Mouse (Mus musculus) embryonic facial prominence, embryonic 11.5 days (tissue): Measurements from ENCODE around the gene Mmp28. TPM values are rescaled to one million over a fixed set of nuclear protein-coding genes. Genes with fewer than 3 reads are reported as not detected.

Source experiments
- ATAC-seq: fragments of 200-750 bp; cut with Nextera tagmentation; replicated peaks from 2 replicates; pipeline ENCODE4 v1.8.0; 2017; ENCODE audit warnings: low read depth; ENCODE audit not compliant: insufficient number of reproducible peaks, low FRiP score, low TSS enrichment
- DNase-seq: peaks from one replicate; pipeline ENCODE4 v3.0.0-alpha.2; 2015; ENCODE audit warnings: low spot score
- H3K27ac ChIP-seq: fragments of 300-500 bp; sonication (generic); replicated peaks from 2 replicates; pipeline ENCODE4 v1.5.1; 2014; ENCODE audit warnings: mild to moderate bottlenecking, low read depth, low read length, control low read depth
- H3K27me3 ChIP-seq: fragments of 300-500 bp; sonication (generic); 2 replicates; pipeline ENCODE4 v1.6.1; 2014; ENCODE audit warnings: mild to moderate bottlenecking, low read length, moderate library complexity, mixed read lengths; ENCODE audit not compliant: control insufficient read depth, insufficient read depth
- H3K36me3 ChIP-seq: fragments of 300-500 bp; sonication (generic); replicated peaks from 2 replicates; pipeline ENCODE4 v1.6.1; 2014; ENCODE audit warnings: low read depth, mild to moderate bottlenecking, low read length, moderate library complexity, mixed read lengths; ENCODE audit not compliant: control insufficient read depth, insufficient read depth
- H3K4me1 ChIP-seq: fragments of 300-500 bp; sonication (generic); 2 replicates; pipeline ENCODE4 v1.6.1; 2014; ENCODE audit warnings: low read length, mixed read lengths; ENCODE audit not compliant: control insufficient read depth, insufficient read depth
- H3K4me2 ChIP-seq: fragments of 300-500 bp; sonication (generic); 2 replicates; pipeline ENCODE4 v1.6.1; 2014; ENCODE audit warnings: low read depth, mild to moderate bottlenecking, control low read depth, low read length, moderate library complexity
- H3K4me3 ChIP-seq: fragments of 300-500 bp; sonication (generic); 2 replicates; pipeline ENCODE4 v1.5.1; 2014; ENCODE audit warnings: low read depth, low read length, control low read depth
- H3K9ac ChIP-seq: fragments of 300-500 bp; sonication (generic); replicated peaks from 2 replicates; pipeline ENCODE4 v1.6.1; 2014; ENCODE audit warnings: mild to moderate bottlenecking, control low read depth, low read length
- H3K9me3 ChIP-seq: fragments of 300-500 bp; sonication (generic); replicated peaks from 2 replicates; pipeline ENCODE4 v1.6.1; 2016; ENCODE audit warnings: mild to moderate bottlenecking, low read length, inconsistent platforms, mixed read lengths; ENCODE audit not compliant: control insufficient read depth
- WGBS: fragments of 180-500 bp; shearing (Covaris S2); extraction: QIAGEN DNeasy Blood & Tissue Kit; methylation state at CpG from one replicate; pipeline ENCODE4 v1.1.7; 2014; 5-methylcytosine and 5-hydroxymethylcytosine counted together
- polyA plus RNA-seq: library from polyadenylated mRNA; unstranded; fragments of >200 nt; fragmentation: Nextera tagmentation; extraction: Ambion mirVana; gene quantifications from 2 replicates; pipeline ENCODE4 v1.2.1, GENCODE M21; 2014

Mmp28 gene
- 3.2 and 3.8 TPM in 2 replicates for polyA plus RNA-seq

GRCm38 (mm10) chr11:83462711-83463244 is at the start of gene Mmp28:
Mmp28 (minus strand) TSS chr11:83463071.
- peak within 1 kb of the TSS; percentile 49 for H3K4me3 ChIP-seq
- H3K9ac ChIP-seq: peak within 1 kb of the TSS; percentile 55
- H3K27ac ChIP-seq: no peak within 1 kb of the TSS
- 0% methylated on average over 31 of the region's 42 CpGs for WGBS
- no peaks in the 10 kb centered on the region for H3K9me3 ChIP-seq
- H3K27me3 ChIP-seq: peaks cover 7% of the 10 kb centered on the region
- DNase-seq: peak; percentile 31
- H3K36me3 ChIP-seq: no peaks in the 10 kb centered on the region
- H3K4me2 ChIP-seq: peak within 1 kb of the TSS; percentile 94
- H3K4me1 ChIP-seq: no peaks in the 10 kb centered on the region
- ATAC-seq: no peak

GRCm38 (mm10) chr11:83509521-83509920 is 46.6 kb upstream of the Mmp28 start:
- Histone ChIP-seq H3K9me3 (no peaks in the 10 kb centered on the region), H3K9ac (no peak overlapping the region), H3K36me3 (no peaks in the 10 kb centered on the region; the same call in 1 of the 2 replicates)

GRCm38 (mm10) chr11:83504308-83504707 is 41.4 kb upstream of the Mmp28 start:
- Histone ChIP-seq H3K4me3 (no peak overlapping the region), H3K27me3 (no peaks in the 10 kb centered on the region), H3K4me2 (no peak overlapping the region), H3K9ac (no peak overlapping the region), H3K27ac (no peak overlapping the region), H3K4me1 (no peaks in the 10 kb centered on the region), H3K9me3 (no peaks in the 10 kb centered on the region), H3K36me3 (peaks cover 10% of the 10 kb centered on the region)
- WGBS: 94% methylated on average over 5 of the region's 5 CpGs
- DNase-seq (no peak), ATAC-seq (no peak)

More at GRCm38 (mm10) chr11:83509521-83509920, 46.6 kb upstream of the Mmp28 start:
- no peak overlapping the region for H3K4me2 ChIP-seq
- no peaks in the 10 kb centered on the region for H3K4me1 ChIP-seq
- DNase-seq: no peak
- ATAC-seq: no peak
- H3K27me3 ChIP-seq: no peaks in the 10 kb centered on the region
- no peak overlapping the region for H3K4me3 ChIP-seq
- H3K27ac ChIP-seq: no peak overlapping the region

GRCm38 (mm10) chr11:83495571-83495970 is 32.7 kb upstream of the Mmp28 start:
- H3K27me3 ChIP-seq: no peaks in the 10 kb centered on the region
- H3K4me1 ChIP-seq: no peaks in the 10 kb centered on the region
- H3K27ac ChIP-seq: no peak overlapping the region
- no peak overlapping the region for H3K9ac ChIP-seq
- DNase-seq (no peak), ATAC-seq (no peak)
- 90% methylated on average over 2 of the region's 2 CpGs for WGBS
- H3K4me3 ChIP-seq: no peak overlapping the region
- no peak overlapping the region for H3K4me2 ChIP-seq
- H3K9me3 ChIP-seq: no peaks in the 10 kb centered on the region
- H3K36me3 ChIP-seq: no peaks in the 10 kb centered on the region; the same call in 1 of the 2 replicates

- H3K4me2 ChIP-seq: no peak overlapping the region
- H3K36me3 ChIP-seq: no peaks in the 10 kb centered on the region; the same call in 1 of the 2 replicates
- no peaks in the 10 kb centered on the region for H3K9me3 ChIP-seq
- no peak overlapping the region for H3K27ac ChIP-seq
- H3K4me1 ChIP-seq: no peaks in the 10 kb centered on the region
- 83% methylated on average over 4 of the region's 4 CpGs for WGBS
- no peak overlapping the region for H3K9ac ChIP-seq
- ATAC-seq (no peak), DNase-seq (no peak)
- H3K4me3 ChIP-seq: no peak overlapping the region
- H3K27me3 ChIP-seq: no peaks in the 10 kb centered on the region
These were observed 28.6 kb upstream of the Mmp28 start for GRCm38 (mm10) chr11:83491488-83491887.

- WGBS: under 1% methylated on average over 46 of the region's 52 CpGs
- ATAC-seq: peak; percentile 75
These were observed 10.6 kb upstream of the Mmp28 start for GRCm38 (mm10) chr11:83473235-83474016.

GRCm38 (mm10) chr11:83472324-83473234 is 9.7 kb upstream of the Mmp28 start, which contains the start of gene Taf15:
Taf15 (plus strand) TSS chr11:83473086.
- H3K27ac ChIP-seq: peak within 1 kb of the TSS; percentile 93
- WGBS: under 1% methylated on average over 66 of the region's 66 CpGs
- no peaks in the 10 kb centered on the region for H3K9me3 ChIP-seq
- H3K27me3 ChIP-seq: no peaks in the 10 kb centered on the region
- no peaks in the 10 kb centered on the region for H3K4me1 ChIP-seq
- H3K36me3 ChIP-seq: no peaks in the 10 kb centered on the region
- DNase-seq (peak; percentile 99), ATAC-seq (peak; percentile 97)
- peak within 1 kb of the TSS; percentile 85 for H3K4me3 ChIP-seq
- peak within 1 kb of the TSS; percentile 48 for H3K4me2 ChIP-seq
- peak within 1 kb of the TSS; percentile 94 for H3K9ac ChIP-seq

More at GRCm38 (mm10) chr11:83473235-83474016, 10.6 kb upstream of the Mmp28 start:
- no peaks in the 10 kb centered on the region for H3K27me3 ChIP-seq
- no peaks in the 10 kb centered on the region for H3K4me1 ChIP-seq
- no peaks in the 10 kb centered on the region for H3K9me3 ChIP-seq
- peak overlapping the region; percentile 93 for H3K27ac ChIP-seq
- peak overlapping the region; percentile 94 for H3K9ac ChIP-seq
- H3K4me2 ChIP-seq: peak overlapping the region; percentile 48
- peak overlapping the region; percentile 85 for H3K4me3 ChIP-seq
- no peaks in the 10 kb centered on the region for H3K36me3 ChIP-seq
- DNase-seq: peak; percentile 68
